Mouse (Mus musculus): ENCODE results near the gene Kcnq4.
A peak's percentile ranks its signal among the peaks of the same experiment; 100 is the strongest.

- TF ChIP-seq CTCF (IDR thresholded peaks at IDR 0.05; ENCODE audit: low read depth, low read length) (peak; percentile 67), POLR2A (IDR thresholded peaks at IDR 0.05; ENCODE audit: borderline replicate concordance, low read depth, low read length) (no peak)
These were observed 6.9 kb upstream of the Kcnq4 start for GRCm38 (mm10) chr4:120755299-120755698.

Data from bone marrow macrophage, adult 2 months (primary cell).